Mouse (Mus musculus) ES-E14 (cell line): ENCODE data around the gene Ugt8a.

Experiments used
- CHD2 ChIP-seq: IDR thresholded peaks from 2 replicates; pipeline ENCODE4 v1.6.1; 2014; ENCODE audit warnings: mild to moderate bottlenecking, low read depth, low read length, inconsistent platforms
- HCFC1 ChIP-seq: IDR thresholded peaks from 2 replicates; pipeline ENCODE4 v1.6.1; 2012; ENCODE audit warnings: low read length, inconsistent platforms, borderline replicate concordance; ENCODE audit not compliant: insufficient read depth
- MAFK ChIP-seq: IDR thresholded peaks from 2 replicates; pipeline ENCODE4 v1.6.1; 2014; ENCODE audit warnings: mild to moderate bottlenecking, low read depth, low read length, inconsistent platforms; ENCODE audit not compliant: insufficient read depth
- ZC3H11A ChIP-seq: IDR thresholded peaks from 2 replicates; pipeline ENCODE4 v1.6.1; 2012; ENCODE audit warnings: low read depth, mild to moderate bottlenecking, inconsistent platforms, low read length, borderline replicate concordance
- ZNF384 ChIP-seq: IDR thresholded peaks from 2 replicates; pipeline ENCODE4 v1.6.1; 2012; ENCODE audit warnings: low read depth, low read length, inconsistent platforms

DNA sequence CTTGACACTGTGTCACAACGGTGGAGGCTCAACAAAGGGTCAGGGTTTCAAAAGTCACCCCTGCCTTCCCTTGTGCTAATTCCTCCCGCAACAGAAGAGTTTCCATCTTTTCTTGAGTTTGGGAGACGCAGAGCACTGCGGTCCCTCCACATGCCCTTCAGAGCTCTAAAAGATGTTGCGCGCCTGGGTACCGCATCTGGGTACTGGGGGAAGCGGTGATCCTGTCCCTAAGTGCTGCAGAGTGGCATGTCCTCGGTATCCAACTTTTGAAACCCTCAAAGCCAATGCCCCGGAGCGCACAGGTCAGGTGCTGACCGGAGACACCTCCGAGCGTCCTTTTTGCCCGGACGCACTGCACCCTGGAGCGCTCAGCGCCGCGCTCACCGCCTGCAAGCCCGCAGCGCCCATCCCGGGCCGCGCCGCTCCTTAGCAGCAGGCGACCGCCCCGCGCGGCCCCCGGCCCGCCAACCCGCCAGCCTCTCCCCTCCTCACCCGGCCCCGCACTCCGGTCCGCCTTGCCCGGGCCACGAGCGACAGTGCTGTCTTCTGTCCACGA is 805 bp downstream of the Ugt8a start:
- TF ChIP-seq ZC3H11A (no peak), HCFC1 (no peak), MAFK (no peak), CHD2 (no peak), ZNF384 (no peak)
